Mouse (Mus musculus) gastrocnemius, adult 2 months (tissue): Measurements from ENCODE around the gene 2310011J03Rik. TPM values are rescaled to one million over a fixed set of nuclear protein-coding genes. Genes with fewer than 3 reads are reported as not detected.
"Not testable (repeated sequence)": the region's sequence is repeated elsewhere in the genome, so short reads cannot be mapped to it uniquely, and the experiment has no call there.

ENCODE experiments used
- DNase-seq: peaks from one replicate; pipeline ENCODE4 v3.0.0; 2022
- H3K27ac ChIP-seq: fragments of 200-600 bp; 2 replicates; pipeline ENCODE4 v1.8.1; 2022; ENCODE audit warnings: mild to moderate bottlenecking
- H3K4me3 ChIP-seq: fragments of 200-600 bp; 2 replicates; pipeline ENCODE4 v1.8.1; 2022; ENCODE audit warnings: mild to moderate bottlenecking, moderate library complexity
- CTCF ChIP-seq: fragments of 200-600 bp; IDR thresholded peaks from 2 replicates; pipeline ENCODE4 v1.8.1; 2022; ENCODE audit warnings: antibody characterized with exemption, mild to moderate bottlenecking, moderate library complexity
- intact Hi-C: fragments of 180-260 bp; cut with DNase I; formaldehyde crosslinking; loops from one replicate; pipeline ENCODE4 v1.15.1; 2025
- total RNA-seq, 2 experiments: library from RNA; stranded (reverse); gene quantifications; 2 replicates each; pipeline ENCODE4 v1.2.3; 2021

2310011J03Rik gene
- total RNA-seq, 2 experiments from 2014 or later: 5.7 to 8.1 TPM

DNA sequence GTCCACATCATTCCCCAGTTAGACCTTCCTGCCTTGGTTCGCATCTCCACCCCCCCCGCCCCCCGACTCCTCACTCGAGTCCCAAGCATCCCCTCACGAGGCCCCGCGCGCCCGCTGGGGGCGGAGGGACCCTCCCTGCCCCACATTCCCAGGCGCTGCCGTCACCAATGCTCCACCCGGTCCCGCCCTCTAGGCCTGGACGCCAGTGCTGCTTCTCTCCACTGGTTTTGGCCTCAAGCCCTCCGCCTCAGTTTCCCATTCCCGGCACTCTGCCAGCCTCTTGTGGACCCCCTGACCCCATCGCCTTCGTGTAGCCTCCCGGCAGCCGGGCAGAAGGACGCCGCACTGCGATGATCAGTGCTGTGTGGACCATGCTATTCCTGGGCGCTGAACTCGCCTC, 28.6 kb upstream of the 2310011J03Rik start:
- no peak for TF ChIP-seq CTCF
- peak; percentile 73 for DNase-seq
- Histone ChIP-seq H3K27ac (peak overlapping the region; percentile 88), H3K4me3 (peak overlapping the region; percentile 72)
- intact Hi-C loops: loop anchor here (1.0 kb wide), 1 partner anchor 54 kb away; the partner anchor contains the start of gene Apc2

DNA sequence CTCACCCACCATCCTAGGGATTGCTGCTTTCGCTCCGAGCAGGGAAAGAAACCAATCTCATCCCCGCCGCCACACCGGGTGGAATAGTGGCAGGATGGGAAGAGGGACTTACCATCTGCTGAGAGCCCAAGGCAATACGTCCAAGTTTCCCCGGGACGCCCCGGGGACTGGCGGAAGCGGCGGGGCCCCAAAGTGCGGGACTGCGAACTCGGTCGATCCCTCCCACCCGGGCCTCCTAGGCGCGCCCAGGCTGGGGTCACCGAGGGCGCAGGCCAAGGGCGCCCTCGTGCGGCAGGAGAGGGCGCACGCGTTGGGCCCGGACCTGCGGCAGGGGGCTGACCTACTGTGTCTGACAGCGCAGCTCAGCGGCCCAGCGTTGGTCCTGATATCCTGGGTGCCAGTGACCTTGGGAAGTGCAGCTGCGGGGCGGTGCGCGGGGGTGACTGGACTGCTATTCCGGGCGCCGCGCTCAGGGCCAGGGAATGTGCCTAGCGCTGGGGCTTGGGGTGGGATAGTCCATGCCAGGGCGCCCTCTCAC, 28.0 kb upstream of the 2310011J03Rik start, which contains the start of gene Adamtsl5:
Adamtsl5 (minus strand) TSS at position 169 of the 538 bp plus-strand sequence.
- DNase-seq: peak; percentile 89
- intact Hi-C loops: loop anchor here (1.0 kb wide), 1 partner anchor 53 kb away; the partner anchor contains the start of gene Apc2
- Histone ChIP-seq H3K27ac (peak within 1 kb of the TSS; percentile 88), H3K4me3 (peak within 1 kb of the TSS; percentile 72)
- TF ChIP-seq CTCF: peak; percentile 93

DNA sequence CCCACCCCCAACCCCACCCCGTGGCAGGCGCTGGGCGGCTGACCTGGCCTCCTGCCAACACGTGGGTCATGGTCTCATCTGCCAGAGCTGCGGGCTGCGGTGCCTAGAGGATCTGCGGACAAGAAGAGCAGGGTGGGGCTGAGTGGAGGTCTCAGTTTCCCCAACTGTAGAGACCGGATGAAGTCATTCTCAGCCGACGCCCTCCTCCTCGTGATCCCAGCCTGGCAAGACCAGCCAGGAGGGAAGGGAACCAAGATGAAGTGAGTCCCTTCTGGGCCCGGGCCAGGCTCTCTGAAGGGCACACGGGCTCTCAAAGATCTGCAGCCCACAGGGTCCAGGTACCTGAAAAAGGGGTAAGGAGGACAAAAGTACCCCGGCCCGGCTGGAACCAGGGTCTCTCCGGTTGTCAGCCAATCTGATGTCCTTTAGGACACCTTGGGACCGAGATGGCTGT, 27.2 kb upstream of the 2310011J03Rik start:
- peak overlapping the region; percentile 72 for H3K4me3 ChIP-seq
- no peak for TF ChIP-seq CTCF
- DNase-seq: peak; percentile 77
- H3K27ac ChIP-seq: peak overlapping the region; percentile 88
- intact Hi-C loops: no loop called here

DNA sequence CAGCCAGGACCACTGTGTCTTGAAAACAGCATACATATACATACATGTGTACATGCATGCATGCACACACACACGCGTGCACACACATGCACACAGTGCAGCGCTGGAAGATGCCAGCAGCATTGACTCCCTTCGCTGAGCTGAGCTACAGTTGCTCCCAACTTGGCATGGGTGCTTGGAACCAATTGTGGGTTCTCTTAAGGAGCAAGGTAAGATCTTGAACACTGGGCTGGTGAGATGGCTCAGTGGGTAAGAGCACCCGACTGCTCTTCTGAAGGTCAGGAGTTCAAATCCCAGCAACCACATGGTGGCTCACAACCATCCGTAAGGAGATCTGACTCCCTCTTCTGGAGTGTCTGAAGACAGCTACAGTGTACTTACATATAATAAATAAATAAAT, 25.6 kb upstream of the 2310011J03Rik start:
- H3K4me3 ChIP-seq, intact Hi-C loops, DNase-seq: not testable (repeated sequence)
- H3K27ac ChIP-seq: peak overlapping the region; percentile 86

DNA sequence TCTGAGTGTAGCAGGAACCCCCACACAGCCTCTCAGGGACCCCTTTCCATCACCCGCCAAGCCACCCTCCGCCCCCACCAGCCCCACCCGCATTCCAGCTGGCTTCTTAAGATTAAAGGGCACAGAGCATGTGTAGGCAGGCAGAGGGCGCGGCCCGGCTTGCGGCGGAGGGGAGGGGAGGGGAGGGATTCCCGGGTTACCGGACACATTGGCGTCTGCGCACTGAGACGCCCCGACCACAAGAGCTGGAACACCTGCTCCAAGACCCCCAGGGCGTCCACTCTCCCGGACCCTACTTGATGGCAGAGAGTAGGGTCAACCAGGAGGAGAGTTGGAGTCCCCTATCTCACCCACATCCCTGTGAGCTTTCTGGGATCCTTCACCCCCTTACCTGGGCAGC, 24.8 kb upstream of the 2310011J03Rik start:
- intact Hi-C loops: no loop called here
- H3K4me3 ChIP-seq: peak overlapping the region; percentile 70

DNA sequence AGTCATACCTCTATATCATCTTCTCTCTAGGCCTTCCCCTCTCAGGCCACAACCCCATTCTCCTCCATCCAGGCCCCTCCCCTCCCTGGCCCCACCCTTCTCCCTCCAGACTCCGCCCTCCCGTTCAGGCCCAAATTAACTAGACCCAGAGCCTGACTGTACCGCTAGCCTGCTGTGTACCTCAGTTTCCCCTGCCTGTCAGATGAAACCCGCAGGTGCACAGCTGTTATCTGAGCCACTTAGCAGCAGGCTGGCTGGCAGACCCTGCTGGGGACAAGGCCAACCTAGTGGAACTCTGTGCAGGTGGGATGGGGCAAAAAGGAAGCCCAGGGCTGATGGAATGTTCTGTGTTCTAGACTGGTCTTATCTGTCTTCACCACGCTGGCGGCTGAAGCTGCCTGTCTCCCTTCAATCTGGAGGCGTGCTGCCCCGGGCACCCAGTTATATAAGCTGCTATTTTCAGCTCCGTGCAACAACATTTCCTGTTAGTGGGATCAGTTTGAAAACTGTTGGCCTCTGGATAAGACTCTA, 23.9 kb upstream of the 2310011J03Rik start:
- Histone ChIP-seq H3K27ac (peak overlapping the region; percentile 86), H3K4me3 (peak overlapping the region; percentile 70)
- intact Hi-C loops: loop anchor here (5.0 kb wide), 1 partner anchor 33 kb away; no protein-coding TSS in a partner anchor
- peak; percentile 73 for DNase-seq
- no peak for TF ChIP-seq CTCF

More for the DNA sequence above, 24.8 kb upstream of the 2310011J03Rik start:
- peak; percentile 68 for DNase-seq
- TF ChIP-seq CTCF: no peak
- H3K27ac ChIP-seq: peak overlapping the region; percentile 86

DNA sequence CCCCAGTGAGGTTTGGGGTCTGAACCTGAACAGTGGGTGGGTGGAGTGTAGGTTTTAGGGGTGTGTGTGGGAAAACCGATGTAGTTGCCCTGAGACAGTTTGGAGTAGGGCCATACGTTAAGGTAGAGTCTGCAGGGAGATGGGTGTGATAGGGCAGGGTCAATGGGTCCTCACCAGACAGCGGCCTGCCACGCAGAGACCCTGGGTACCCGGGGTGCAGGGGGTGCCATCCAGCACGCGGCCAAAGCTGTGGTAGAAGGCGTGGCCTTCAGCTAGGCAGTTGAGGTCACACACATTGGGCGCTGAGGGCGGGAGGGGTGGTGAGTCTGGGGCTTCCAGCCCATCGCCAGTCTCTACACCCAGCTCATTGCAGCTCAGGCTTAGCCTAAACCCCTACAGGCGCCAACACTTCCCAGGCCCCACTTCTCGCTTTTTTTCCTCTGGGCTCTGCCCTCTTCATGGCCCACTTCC, 23.1 kb upstream of the 2310011J03Rik start:
- no peak for TF ChIP-seq CTCF
- intact Hi-C loops: loop anchor here (5.0 kb wide), 1 partner anchor 34 kb away; no protein-coding TSS in a partner anchor
- H3K4me3 ChIP-seq: peak overlapping the region; percentile 70
- peak overlapping the region; percentile 86 for H3K27ac ChIP-seq
- peak; percentile 49 for DNase-seq

DNA sequence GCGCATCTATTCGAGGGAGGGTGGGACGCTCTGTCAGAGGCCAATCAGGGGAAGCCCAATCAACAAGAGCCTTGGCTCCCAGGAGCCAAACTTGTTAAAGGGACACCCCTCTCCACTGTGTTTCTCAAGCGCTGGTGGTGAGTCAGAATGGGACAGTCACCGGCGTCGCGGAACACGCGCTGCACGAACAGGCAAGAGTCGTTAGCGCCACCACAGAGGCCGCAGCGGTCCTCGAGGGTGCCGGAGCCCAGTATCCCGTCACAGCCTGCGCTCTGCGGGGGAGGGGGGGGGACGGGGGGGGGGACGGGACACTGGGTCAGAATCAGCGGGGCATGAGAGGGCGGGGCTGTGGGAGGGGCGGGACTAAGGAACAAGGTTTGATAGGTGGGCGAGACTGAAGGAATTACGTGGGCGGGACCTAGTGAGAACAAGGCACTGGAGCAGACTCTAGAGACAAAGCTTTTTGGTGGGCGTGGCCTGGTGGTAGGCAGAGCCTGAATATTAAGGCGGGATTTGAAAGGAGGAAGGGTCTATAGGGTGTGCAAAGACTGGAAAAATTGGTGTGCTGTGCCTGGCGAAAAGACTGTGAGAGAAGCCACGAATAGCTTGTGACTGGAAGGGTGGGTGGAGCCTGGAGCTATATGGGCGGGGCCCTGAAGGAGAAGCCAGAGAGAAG, 22.6 kb upstream of the 2310011J03Rik start:
- Histone ChIP-seq H3K27ac (peak overlapping the region; percentile 86), H3K4me3 (peak overlapping the region; percentile 70)
- no peak for TF ChIP-seq CTCF
- intact Hi-C loops: loop anchor here (5.0 kb wide), 1 partner anchor 34 kb away; no protein-coding TSS in a partner anchor
- peak; percentile 57 for DNase-seq

DNA sequence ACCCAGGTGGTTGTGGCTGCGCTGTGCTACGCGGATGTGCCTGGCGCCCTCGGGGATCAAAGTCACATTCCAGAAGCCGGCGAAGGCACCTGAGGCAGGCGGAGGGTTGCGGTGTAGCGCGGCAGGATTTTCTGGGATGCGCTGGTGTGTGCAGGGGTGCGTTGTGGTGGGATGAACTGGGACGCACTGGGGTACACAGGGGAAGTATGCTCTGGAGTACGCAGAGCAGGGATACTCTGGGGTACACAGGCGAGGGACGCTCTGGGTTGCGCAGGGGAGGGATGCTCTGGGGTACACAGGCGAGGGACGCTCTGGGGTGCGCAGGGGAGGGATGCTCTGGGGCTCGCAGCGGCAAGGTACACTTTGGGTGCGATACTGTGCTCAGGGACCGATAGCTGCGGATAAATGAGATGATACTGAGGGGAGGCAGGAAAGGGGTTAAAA, 22.0 kb upstream of the 2310011J03Rik start:
- H3K4me3 ChIP-seq: peak overlapping the region; percentile 70

DNA sequence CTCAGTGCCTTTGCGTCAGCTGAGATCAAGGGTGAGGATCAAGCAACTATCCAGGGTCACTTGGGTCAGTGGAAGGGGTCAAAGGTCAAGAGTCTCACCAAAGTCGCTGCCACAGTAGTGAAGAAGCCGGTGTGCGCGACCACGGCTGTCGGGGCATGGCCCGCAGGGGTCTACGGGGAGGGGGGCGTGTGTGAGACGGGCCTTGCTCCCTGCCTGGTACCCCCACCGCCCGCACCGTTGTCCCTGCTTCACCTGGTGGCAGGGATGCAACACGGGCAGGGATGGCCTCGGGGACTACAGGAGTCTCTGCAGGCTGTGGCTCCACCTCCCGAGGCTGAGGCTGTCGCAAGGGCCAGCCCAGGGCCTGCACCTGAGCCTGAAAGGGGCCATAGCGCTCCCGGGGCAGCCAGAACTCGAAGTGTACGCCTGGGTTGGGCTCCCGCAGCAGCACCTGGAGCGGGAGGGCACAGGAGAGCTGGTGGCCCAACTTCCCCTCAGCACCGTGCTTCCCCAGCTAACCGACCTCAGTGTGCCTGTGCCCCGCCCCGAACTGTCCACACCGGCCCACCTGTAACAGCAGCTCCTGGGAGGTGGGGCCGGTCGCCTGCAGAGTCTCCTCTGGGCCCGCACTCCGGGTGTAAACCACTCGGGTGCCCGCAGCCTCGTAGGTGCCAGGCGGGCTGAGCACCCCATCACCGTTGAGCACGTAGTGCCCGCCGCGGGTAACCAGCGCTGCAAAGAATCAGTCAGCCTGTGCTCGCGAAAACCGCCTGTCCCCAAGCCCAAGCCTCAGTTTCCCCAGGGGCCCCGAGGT, 21.4 kb upstream of the 2310011J03Rik start:
- DNase-seq: peak; percentile 31
- Histone ChIP-seq H3K27ac (no peak overlapping the region), H3K4me3 (no peak overlapping the region)
- intact Hi-C loops: loop anchor here (5.0 kb wide), 1 partner anchor 36 kb away; no protein-coding TSS in a partner anchor
- TF ChIP-seq CTCF: no peak

More for the DNA sequence above, 22.0 kb upstream of the 2310011J03Rik start:
- intact Hi-C loops: loop anchor here (5.0 kb wide), 1 partner anchor 35 kb away; no protein-coding TSS in a partner anchor
- no peak for DNase-seq
- TF ChIP-seq CTCF: no peak
- peak overlapping the region; percentile 86; the same call in 1 of the 2 replicates for H3K27ac ChIP-seq

DNA sequence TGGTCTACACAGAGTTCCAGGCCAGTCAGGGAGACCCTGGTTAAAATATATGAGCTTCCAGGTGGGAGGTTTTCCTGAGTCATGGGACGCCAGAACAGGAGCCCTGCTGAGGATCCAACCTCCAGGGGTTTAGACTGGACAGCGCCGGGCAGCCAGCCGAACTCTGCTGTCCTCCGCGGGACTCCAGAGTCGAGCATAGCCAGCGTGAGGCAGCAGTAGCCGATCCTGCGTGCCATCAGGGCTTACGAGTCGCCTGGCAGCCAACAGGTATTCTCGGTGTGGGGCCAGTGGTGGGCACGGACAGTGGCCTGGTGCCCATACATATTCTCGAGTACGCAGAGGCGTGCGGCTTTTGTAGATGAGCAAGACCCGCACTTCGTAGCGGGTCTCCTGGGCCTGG, 20.7 kb upstream of the 2310011J03Rik start:
- DNase-seq: no peak
- no peak for TF ChIP-seq CTCF
- Histone ChIP-seq H3K4me3 (no peak overlapping the region), H3K27ac (peak overlapping the region; percentile 44; the same call in 1 of the 2 replicates)
- intact Hi-C loops: loop anchor here (5.0 kb wide), 1 partner anchor 36 kb away; no protein-coding TSS in a partner anchor
